Mouse (Mus musculus): ENCODE data around the gene Tmigd3.

DNA sequence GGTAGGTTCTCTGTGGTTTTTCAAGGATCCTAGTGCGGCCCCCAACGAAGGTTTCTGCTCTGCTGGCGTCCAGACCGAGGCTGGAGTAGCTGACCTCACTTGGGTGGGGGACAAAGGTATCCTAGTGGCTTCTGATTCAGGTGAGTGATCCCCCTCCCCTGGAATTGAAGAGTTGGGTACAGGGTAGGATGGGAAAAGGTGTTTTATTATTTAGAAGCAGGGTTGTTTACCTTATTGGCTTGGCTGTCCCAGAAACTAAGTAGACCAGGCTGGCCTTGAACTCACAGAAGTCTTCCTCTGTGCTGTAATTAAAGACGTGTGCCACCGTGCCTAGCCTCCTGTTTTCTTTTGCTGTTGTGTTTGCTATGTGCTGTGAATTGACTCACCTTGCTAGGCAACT lies 89.3 kb downstream of the Tmigd3 start, which contains the start of gene Atp5f1:
- TF ChIP-seq CTCF (conservative IDR thresholded peaks at IDR 0.05; ENCODE audit: low read length) = no peak
- TF ChIP-seq NANOG (IDR thresholded peaks at IDR 0.05; ENCODE audit: borderline replicate concordance, low read length) = no peak
